Mouse (Mus musculus) kidney, adult 2 months (tissue): ENCODE data around the gene Pygl. TPM values are rescaled to one million over a fixed set of nuclear protein-coding genes. Genes with fewer than 3 reads are reported as not detected.
"Not testable (repeated sequence)": the region's sequence is repeated elsewhere in the genome, so short reads cannot be mapped to it uniquely, and the experiment has no call there.

Source experiments
- DNase-seq: peaks from one replicate; pipeline ENCODE4 v3.0.0; 2021
- H3K27ac ChIP-seq: fragments of 200-500 bp; 2 replicates; pipeline ENCODE4 v1.5.1; 2012; ENCODE audit warnings: low read depth, low read length, control low read depth, inconsistent platforms; ENCODE audit not compliant: insufficient read depth
- H3K27me3 ChIP-seq: fragments of 200-500 bp; replicated peaks from 2 replicates; pipeline ENCODE4 v1.6.1; 2012; ENCODE audit warnings: mild to moderate bottlenecking, moderate library complexity, low read length, inconsistent platforms; ENCODE audit not compliant: control insufficient read depth, insufficient read depth
- H3K36me3 ChIP-seq: fragments of 200-500 bp; 2 replicates; pipeline ENCODE4 v1.6.1; 2012; ENCODE audit warnings: mild to moderate bottlenecking, moderate library complexity, low read length, inconsistent platforms; ENCODE audit not compliant: control insufficient read depth, insufficient read depth
- H3K4me1 ChIP-seq: fragments of 200-500 bp; 2 replicates; pipeline ENCODE4 v1.6.1; 2011; ENCODE audit warnings: low read length; ENCODE audit not compliant: control insufficient read depth, insufficient read depth
- H3K4me3 ChIP-seq: fragments of 200-500 bp; 2 replicates; pipeline ENCODE4 v1.5.1; 2011; ENCODE audit warnings: mild to moderate bottlenecking, low read depth, low read length, control low read depth; ENCODE audit not compliant: insufficient read depth
- CTCF ChIP-seq: fragments of 200-500 bp; conservative IDR thresholded peaks from 2 replicates; pipeline ENCODE4 v1.5.1; 2011; ENCODE audit warnings: low read depth, mild to moderate bottlenecking, control low read depth, low read length, moderate library complexity, mixed read lengths; ENCODE audit not compliant: insufficient read depth, insufficient read length
- POLR2A ChIP-seq: fragments of 200-500 bp; IDR thresholded peaks from one replicate; pipeline ENCODE4 v1.6.1; 2011; ENCODE audit warnings: low read depth, low read length, control low read depth
- WGBS: fragments of 180-500 bp; shearing (Covaris S2); methylation state at CpG from one replicate; pipeline ENCODE4 v1.1.7; 2018; 5-methylcytosine and 5-hydroxymethylcytosine counted together
- polyA plus RNA-seq: library from polyadenylated mRNA; depleted of rRNA; stranded (reverse); fragments of >200 nt; gene quantifications from 2 replicates; pipeline ENCODE4 v1.2.3, GENCODE M21; 2012; rRNA removed

Gene Pygl
- polyA plus RNA-seq, 1 experiment: 38.5 TPM

DNA sequence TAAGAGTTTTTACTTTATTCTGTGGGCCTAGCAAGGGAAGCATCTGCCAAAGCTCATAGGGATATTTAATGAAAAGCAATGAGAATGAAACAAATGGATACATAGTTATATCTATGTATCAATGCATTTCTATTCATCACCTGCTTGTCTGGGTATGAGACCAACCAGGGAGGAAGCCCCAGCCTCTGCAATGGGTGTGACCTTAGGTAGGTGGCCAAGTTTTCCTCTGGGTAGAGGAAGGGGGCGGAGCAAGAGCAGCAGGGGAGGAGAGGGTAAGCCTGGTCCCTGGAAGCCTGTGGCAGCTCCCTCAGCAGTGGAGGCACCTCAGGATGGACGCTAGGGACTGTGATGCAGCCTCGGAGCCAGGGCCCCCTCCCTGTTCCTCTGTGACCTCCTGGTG lies 77.4 kb downstream of the Pygl start, which contains the start of gene Abhd12b:
Gene Abhd12b (plus strand): TSS at position 301 of the 400 bp plus-strand sequence.
- whole genome bisulfite sequencing: 65% methylated on average over 3 of the region's 3 CpGs

DNA sequence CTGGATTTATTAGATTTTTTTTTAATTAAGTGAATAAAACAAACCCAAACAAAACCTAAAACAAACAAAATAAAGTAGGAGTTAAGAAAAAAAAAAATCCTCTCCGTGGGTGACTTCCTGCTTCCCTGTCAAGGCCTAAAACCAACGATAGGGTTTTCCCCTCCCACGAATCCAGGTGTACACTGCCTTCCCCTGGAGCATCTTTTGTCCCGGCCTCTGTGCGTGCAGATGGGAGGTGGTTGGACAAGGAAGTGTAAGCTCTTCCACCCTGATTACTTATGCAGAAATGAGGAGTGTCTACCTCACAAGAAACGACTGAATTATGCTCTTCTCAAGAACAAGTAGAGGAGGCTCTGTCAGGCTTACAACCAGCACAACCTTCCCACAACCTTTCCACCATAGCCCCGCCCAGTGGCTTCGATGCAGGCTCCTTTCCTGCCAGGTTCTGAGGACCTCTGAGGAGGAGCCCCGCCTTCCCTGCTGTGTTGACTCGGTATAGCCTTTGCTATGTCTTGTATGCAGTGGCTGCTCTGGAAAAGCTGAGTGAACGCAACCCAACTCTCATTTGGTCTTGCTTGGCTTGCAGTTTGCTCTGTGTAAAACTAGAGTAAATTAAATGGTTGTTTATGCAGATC lies 82.5 kb downstream of the Pygl start:
- no peak for DNase-seq
- TF ChIP-seq POLR2A (no peak), CTCF (no peak)

More for the DNA sequence above, 77.4 kb downstream of the Pygl start, which contains the start of gene Abhd12b:
- Histone ChIP-seq H3K4me3 (no peak within 1 kb of the TSS), H3K4me1 (peaks cover under 1% of the 10 kb centered on the region; the same call in 1 of the 2 replicates), H3K27me3 (no peaks in the 10 kb centered on the region), H3K36me3 (no peaks in the 10 kb centered on the region), H3K27ac (no peak within 1 kb of the TSS)
- DNase-seq: no peak
- TF ChIP-seq POLR2A (no peak), CTCF (no peak)

DNA sequence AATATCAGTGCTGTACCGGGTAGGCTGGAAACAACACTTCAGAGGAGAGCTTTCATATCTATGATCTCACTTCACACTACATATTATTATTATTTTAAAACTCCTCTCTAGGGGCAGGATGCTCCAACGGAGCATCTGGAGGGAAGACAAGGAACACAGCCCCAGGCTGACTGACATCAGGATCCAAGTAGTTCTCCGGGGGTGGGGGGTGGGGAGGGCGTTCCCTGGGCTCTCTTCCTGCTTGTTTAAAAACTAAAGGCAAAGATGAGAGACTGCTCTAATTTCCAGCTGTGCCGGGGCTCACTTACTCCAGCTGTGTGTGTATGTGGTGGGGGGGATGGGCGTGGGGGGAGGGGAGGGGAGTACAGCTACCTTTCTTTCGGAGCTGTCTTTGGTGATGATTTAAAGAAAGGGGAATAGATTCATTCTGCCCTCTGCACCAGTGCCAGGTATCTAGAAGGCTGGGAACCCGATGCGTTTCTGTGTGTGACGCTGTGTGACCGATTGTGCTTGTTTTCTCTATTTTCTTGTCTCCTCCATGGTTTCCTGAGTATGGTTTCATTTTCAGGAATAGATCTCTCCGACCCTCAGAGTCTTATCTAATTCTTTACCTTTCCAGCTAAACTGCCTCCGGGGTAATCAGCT lies 83.2 kb downstream of the Pygl start:
- WGBS: 11% methylated on average over 13 of the region's 13 CpGs
- TF ChIP-seq CTCF (no peak), POLR2A (no peak)
- H3K27ac ChIP-seq: no peak overlapping the region
- no peaks in the 10 kb centered on the region for H3K36me3 ChIP-seq
- DNase-seq: no peak
- H3K4me3 ChIP-seq: peak overlapping the region; percentile 24
- no peaks in the 10 kb centered on the region for H3K27me3 ChIP-seq
- H3K4me1 ChIP-seq: peaks cover 4% of the 10 kb centered on the region; the same call in 1 of the 2 replicates

More for the DNA sequence above, 82.5 kb downstream of the Pygl start:
- peaks cover 4% of the 10 kb centered on the region; the same call in 1 of the 2 replicates for H3K4me1 ChIP-seq
- H3K27me3 ChIP-seq: no peaks in the 10 kb centered on the region
- no peaks in the 10 kb centered on the region for H3K36me3 ChIP-seq
- H3K27ac ChIP-seq: no peak overlapping the region
- 16% methylated on average over 11 of the region's 11 CpGs for WGBS
- H3K4me3 ChIP-seq: peak overlapping the region; percentile 40

DNA sequence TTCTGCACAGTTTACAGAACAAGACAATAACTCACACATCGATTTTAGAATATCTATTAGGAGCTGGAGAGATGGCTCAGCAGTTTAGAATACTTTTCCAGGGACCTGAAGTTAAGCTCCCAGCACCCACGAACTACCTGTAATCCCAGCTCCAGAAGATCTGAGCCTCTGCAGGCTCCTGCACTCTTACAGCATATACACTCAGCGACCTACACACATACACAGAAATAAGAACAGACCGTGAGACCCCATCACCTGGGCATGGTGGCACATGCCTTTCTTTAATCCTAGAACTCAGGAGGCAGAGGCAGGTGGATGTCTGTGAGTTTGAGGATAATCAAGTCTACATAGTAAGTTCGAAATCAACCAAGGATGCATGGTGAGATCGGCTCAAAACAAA lies 85.7 kb downstream of the Pygl start:
- no peak overlapping the region for H3K27ac ChIP-seq
- H3K4me3 ChIP-seq: no peak overlapping the region
- no peak for TF ChIP-seq POLR2A
- TF ChIP-seq CTCF: no peak
- H3K36me3 ChIP-seq: no peaks in the 10 kb centered on the region
- H3K4me1 ChIP-seq: peaks cover 4% of the 10 kb centered on the region; the same call in 1 of the 2 replicates
- DNase-seq: no peak
- no peaks in the 10 kb centered on the region for H3K27me3 ChIP-seq
- 87% methylated on average over 6 of the region's 6 CpGs for WGBS

DNA sequence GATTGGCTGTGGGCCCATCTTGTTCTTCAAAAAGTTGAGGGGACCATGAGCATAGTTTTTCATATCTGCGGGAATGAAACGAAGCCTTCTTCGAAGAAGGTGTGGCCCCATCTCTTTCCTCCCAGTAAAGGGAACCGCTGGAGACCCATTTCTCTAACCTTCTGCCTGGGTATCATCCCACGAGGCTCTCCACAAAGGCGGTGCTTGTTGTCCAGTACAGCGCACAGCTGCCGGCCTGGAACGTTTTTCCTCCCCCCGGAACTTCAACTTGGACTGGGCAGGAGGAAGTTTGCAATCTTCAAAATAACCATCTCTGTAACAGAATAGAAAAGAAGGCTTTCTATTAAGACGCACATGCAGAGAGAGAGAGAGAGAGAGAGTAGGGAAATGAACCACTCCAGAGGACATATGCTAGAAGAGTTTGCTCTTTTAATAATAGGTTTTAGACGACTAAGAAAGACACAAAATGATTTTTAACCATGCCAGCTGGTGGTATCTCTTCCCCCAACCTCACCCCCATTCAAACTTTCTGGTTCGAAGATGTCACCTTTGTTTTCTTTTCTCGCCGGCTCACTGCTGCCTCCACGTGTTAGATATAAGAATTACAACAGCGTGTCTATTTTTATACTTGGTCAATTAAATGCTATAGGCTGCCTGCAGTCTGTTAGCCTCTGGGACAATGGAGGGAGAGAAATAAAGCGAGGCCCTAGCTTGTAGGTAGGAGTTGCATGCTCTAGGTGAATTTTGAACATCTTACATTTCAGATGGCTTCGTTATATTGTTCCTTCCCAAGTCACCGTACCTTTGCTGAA lies 86.4 kb downstream of the Pygl start:
- TF ChIP-seq POLR2A: no peak
- peak; percentile 49 for TF ChIP-seq CTCF
- H3K27ac ChIP-seq: peak overlapping the region; percentile 46; the same call in 1 of the 2 replicates
- WGBS: 34% methylated on average over 20 of the region's 20 CpGs
- no peak overlapping the region for H3K4me3 ChIP-seq
- H3K36me3 ChIP-seq: no peaks in the 10 kb centered on the region
- peaks cover 4% of the 10 kb centered on the region; the same call in 1 of the 2 replicates for H3K4me1 ChIP-seq
- no peaks in the 10 kb centered on the region for H3K27me3 ChIP-seq
- DNase-seq: peak; percentile 66

DNA sequence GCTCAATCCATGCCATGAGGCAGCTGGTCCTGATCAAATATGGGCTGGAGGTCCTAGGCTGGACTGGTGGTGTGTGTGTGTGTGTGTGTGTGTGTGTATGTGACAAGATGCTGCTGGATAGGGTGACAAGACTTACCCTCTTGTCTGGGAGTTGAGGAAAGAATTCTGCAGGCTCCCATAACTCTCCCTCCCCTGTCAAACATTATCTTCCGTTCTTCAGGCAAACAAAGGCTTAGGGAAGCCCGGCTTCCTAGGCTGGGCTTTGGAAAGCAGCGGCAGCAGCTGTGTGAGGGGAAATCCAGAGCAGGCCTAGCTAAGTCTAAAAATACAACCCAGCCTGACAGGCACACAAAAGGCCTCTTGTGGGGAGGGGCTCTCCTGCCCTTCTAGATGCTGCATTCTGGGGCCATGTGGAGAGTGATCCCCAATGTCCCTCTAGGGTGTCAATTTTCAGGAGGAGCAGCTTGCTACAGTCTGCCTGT lies 87.1 kb downstream of the Pygl start:
- not testable (repeated sequence) for H3K36me3 ChIP-seq, H3K4me1 ChIP-seq, H3K27me3 ChIP-seq, H3K4me3 ChIP-seq
- H3K27ac ChIP-seq: peak overlapping the region; percentile 46; the same call in 1 of the 2 replicates
- 36% methylated on average over 3 of the region's 3 CpGs for WGBS
- peak; percentile 70 for DNase-seq

DNA sequence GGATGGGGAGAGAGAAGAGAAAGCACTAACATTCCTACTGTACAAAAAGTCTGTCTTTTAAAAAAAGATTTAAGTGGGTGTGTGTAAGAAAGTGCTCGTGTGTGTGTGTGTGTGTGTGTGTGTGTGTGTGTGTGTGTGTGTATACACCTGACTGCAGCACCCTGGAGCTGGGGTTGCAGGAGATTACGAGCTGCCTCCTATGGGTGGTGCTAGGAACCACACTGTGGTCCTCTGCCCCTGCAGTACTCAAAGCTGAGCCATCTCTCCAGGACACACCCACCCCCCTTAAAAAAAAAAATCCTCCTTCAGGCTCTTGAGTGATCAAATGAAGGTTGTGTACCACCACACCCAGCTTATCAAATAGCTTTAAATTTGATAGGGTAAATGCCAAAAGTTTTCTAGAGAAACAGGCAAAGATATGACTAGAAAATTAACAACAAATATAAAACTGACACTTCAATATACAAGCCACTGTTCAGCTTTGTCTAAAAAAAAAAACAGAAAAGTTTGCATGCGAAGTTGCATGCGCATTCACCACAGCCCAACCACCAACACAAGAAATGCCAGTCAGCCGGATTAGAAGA lies 90.2 kb downstream of the Pygl start:
- Histone ChIP-seq H3K27me3 (no peaks in the 10 kb centered on the region), H3K27ac (no peak overlapping the region), H3K36me3 (no peaks in the 10 kb centered on the region), H3K4me1 (no peaks in the 10 kb centered on the region), H3K4me3 (no peak overlapping the region)
- TF ChIP-seq POLR2A: no peak
- DNase-seq: no peak
- WGBS: 91% methylated on average over 5 of the region's 5 CpGs

Other genes starting within 250 kb of the Pygl start
- 18.8 and 22.6 TPM in 2 replicates for gene Sav1, start 244.5 kb downstream of the Pygl start, polyA plus RNA-seq
- 4.9 and 5.2 TPM in 2 replicates for gene Nin, start 117.8 kb downstream of the Pygl start, polyA plus RNA-seq
- not detected in 2 replicates for gene Abhd12b, start 77.3 kb downstream of the Pygl start, polyA plus RNA-seq
- 0.15 and 0.19 TPM in 2 replicates for gene Trim9, start 116.1 kb upstream of the Pygl start, polyA plus RNA-seq
- 7.8 and 13.2 TPM in 2 replicates for gene Tmx1, start 221.6 kb upstream of the Pygl start, polyA plus RNA-seq